Mouse (Mus musculus) neutrophil, adult 83 days (primary cell): ENCODE measurements around the gene Pbxip1. TPM values are rescaled to one million over a fixed set of nuclear protein-coding genes. Genes with fewer than 3 reads are reported as not detected.

ENCODE experiments used
- total RNA-seq, 2 experiments: library from RNA; stranded (reverse); gene quantifications; one replicate each; pipeline ENCODE4 v1.2.4; 2023

Gene Pbxip1
- 100 to 1,000 TPM; 136 to 147 TPM for total RNA-seq

DNA sequence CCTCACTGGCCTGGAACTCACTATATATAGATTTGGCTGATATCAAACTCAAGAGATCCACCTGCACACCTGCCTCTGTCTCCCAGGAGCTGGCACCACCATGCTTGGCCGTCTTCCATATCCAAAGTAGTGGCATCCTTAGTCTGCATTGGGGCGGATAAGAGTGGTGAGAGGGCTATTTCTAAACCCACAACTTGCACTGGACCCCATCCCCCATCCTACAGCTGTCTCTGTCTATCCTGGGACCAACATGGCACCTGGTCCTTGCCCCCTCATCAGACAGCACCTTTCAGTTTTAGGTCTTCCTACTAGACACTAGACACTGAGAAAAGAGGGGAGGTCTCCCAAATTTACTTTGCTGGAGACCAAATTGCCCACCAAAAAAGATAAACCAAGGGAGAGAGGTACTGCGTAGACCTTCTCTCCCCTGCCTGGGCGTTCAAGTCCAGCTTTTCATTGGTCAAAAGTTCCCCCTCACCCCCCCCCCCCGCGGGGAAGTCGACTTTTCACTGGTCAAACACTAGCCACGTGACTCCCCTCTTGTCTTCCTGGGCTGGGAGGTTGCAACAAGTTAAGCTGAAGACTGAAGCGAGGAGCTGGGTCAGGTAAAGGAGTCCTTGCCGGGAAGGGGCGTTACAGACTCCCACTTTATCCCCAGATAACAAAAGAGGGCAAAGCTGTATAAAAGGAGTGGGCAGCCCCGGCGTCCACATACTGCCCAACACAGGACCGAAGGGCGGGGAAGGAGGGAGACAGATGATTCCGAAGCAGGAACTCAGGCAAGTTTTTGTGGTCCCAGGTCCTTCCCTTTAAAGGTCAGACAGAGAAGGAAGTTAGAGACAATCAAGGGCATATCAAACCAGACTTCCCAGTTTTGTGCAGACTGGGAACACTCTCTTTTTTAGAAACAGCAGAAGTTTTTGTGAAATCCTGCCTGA lies at the start of gene Pbxip1:
Pbxip1 (plus strand) TSS at position 531 of the 938 bp plus-strand sequence.

DNA sequence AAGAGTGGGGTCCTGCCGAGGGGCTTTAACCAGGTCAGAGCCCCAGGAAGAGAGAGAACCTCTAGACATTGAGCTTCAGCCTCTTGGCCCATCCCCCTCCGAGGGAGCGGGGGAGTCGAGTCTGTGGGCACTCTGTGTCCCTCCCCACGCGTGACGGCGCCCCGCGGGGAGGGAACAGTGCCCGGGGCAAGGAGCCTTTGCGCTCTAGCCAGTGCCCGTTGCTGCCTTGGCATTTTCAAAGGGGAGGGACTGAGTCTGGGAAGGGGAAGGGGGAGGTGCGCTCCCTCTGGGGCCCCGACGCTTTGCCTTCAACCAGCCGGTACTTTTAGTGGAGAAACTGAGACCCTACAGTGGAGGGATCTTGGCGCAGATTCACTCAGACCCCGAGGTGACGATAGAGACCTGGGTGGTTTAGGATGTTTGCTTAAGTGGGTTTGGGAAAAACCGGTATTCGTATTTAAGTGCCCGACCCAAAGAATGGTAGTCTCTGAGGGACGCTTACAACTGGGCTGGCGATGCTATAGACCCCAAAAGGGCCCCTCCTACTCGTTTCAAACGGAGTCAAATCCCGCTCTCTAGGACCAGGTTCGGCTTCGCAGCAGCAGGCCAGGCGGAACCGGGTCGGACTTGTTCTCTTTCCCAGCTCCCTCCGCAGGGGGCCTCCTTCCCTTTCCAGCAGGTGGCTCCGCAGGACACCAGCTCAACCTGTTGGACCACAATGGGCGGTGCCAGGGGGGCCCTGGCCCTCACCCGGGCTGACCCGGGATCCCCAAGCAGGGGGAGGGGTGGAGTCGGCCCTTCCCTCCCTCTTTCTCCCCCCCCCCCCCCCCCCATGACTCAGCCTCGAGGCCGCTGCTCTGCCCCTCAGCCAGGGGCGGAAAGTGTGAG lies 42.3 kb upstream of the Pbxip1 start, which contains the start of gene Zbtb7b:
Zbtb7b (minus strand) TSS at position 771 of the 888 bp plus-strand sequence.

DNA sequence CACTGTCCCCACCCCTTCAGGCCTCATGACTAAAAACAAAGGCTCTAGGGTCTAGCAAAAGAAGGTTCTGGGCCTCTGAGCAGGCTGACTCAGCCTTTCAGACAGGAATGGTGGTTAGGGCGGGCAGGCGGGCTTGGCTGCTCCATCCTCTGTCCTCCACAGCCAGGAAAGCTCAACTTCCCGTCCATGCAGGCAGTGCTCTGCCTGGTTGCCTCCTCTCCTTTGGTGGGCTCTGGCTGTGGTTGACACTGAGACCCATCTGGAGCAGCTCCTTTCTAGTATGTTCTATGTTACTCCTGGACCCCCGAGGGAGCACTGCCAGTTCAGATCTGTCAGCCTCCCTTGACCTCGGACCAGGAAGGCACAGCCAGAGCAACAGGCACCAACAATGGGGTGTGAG lies 33.8 kb upstream of the Pbxip1 start, which contains the start of gene Lenep:
Lenep (minus strand) TSS at position 101 of the 400 bp plus-strand sequence.

DNA sequence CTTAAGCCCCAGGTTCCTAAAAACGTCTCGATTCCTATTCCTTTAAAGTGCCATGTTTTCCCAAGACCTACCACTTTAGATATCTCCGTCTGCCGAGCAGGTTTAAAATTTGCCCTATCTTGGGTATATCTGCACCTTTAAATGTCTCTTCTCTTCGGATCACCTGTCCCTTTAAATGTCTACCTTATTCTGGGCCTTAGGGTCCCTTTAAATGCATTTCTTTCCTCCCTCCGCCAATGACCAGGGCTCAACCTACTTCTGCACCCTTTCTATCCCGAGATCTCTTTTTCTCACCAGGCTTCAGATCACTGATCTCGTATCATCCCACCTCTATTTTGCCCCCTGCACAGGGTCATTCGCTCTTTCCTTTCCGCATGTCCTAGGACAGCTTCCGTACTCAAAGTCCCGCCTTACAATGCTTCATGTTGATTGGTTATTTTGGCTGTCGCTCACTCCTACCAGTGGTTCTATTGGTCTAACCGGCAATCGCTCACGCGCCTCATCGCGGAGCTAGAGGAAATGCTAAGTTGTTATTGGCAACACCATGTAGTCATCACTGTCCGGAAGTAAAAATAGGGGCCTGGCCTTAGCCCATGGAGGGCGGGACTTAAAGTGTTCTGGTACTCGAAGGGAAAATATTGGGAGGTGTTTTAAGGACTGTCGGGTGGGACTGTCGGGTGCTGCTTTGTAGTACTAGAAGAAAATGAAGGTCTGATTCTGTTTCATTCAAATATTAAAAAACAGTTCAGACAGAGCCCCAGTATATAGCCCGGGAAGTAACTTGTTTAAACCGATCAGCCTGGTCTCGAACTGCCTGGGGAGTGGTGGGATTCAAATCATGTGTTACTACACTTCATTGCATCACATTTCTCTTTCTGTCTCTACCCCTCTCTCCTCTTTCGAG lies 24.8 kb upstream of the Pbxip1 start, which contains the start of gene Flad1:
Flad1 (minus strand) TSS at position 381 of the 904 bp plus-strand sequence.

DNA sequence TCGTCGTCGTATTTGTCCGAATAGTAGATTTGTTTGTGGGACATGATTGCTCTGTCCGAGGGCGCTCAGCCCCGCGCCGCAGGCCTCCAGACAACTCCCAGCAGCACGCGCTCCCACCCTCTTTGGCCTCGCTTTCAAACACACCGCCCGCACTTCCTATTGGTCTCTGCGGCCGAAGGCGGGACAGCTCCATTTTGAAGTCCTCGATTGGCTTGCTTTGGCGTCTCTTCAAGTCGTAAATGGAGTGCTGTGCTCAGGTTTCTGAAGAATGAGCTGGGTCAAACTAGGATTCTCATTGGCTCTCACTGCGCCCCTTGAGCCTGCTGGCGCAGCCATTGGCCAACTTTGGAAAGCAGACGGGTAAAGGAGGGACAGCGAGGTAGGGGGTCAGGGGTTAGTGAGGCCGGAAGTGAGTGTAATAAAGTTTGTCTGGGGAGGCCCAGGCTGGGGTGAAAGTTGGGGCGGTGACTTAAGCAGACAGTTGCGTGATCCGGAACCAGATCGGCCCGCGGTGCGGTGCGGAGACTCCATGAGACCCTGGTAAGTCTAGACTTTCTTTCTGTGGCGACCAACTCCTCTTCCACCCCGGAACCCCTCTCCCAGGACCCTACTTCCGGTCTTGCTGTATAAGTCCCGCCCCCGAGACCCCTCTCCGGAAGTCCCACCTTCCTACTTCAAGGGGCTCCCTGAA lies 18.2 kb upstream of the Pbxip1 start, which contains the start of the genes Cks1b and Shc1:
Cks1b (minus strand) TSS at position 214 of the 691 bp plus-strand sequence.
Shc1 (plus strand) TSS at position 274 of the 691 bp plus-strand sequence.

DNA sequence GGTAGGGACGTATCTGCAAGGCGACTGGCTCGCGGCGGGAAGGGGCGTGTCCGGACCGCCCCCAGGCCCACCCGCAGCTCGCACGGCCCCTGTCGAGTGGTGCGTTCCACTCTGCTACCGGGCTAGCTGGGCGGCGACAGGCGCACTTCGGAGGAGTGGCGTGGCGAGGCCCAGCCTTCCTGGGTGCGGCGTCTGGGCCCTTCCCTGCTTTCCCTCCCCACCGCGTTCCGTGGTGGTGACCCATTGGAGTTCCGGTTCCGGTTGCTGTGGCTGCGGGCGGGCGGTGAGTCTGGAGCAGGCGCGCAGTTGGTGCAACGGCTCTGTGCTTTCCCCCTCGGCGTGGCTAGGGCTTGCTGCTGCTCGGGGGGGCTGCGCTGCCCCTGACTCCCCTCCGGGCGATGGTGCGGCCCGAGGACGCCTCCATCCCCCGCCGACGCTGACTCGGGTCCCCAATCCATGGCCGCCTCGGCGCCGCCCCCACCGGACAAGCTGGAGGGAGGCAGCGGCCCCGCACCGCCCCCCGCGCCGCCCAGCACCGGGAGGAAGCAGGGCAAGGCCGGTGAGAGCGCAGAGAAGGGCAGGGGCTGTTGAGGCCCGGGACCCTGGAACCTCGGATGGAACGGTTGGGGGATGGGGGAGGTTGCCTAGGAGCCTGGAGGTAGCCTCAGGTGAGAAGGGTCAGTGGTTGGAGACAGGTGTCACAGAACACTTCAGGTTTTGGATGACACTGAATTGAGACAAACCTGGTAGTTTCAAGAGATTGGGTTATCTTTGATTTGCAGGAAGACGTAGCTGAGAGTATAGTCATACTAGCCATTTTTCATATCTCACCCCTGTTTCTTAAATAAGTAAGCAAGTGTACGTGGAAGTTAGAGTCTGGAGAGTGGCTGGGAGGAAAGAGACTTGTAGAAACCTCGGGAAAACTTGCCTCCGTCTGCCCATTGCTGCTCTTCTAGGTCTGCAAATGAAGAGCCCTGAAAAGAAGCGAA lies 6.0 kb upstream of the Pbxip1 start, which contains the start of gene Pygo2:
Pygo2 (plus strand) TSS at position 44 of the 989 bp plus-strand sequence.

DNA sequence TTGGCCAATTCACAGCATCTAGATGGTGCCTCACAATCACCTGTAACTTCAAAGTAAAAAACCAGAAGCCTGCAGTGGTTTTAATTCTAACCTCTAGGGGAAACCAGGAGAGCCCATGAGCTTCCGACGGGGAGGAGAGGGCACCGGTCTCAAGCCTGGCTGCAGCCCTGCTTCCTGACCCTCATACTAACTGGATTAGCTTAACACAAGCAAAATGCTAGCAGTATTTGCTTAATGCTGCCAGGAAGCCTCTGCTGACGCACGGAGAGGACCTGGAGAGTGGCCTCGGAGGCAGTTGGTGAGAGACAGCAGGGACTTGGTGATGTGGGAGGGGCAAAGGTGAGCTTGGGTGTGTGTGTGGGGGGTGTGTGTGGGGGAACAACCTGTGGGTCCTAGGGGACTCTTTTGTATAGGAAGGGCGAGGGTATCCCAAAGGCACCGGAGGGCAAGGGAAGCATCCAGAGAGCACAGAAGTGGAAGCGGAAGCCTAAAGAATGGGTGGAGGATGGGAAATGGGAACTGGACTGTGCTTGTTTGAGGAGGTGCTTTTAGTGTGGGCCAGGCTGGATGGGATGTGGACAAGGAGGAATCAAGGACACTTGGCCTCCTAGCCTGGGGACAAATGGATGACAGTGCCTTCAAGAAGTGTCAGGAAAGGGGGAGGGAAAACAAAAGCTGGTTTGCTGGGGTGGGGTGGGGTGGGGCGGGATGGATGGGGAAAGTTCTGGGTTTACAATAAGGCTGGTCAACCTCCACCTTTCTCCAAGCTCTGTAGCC lies 18.1 kb downstream of the Pbxip1 start, which contains the start of gene Pmvk:
Pmvk (plus strand) TSS at position 141 of the 777 bp plus-strand sequence.

Other genes starting within 250 kb of the Pbxip1 start
- 10 to 100 TPM; 59.9 to 64.3 TPM for gene Gba, start 233.8 kb upstream of the Pbxip1 start, total RNA-seq
- 1 to 10 TPM in 1 of 2 experiments, under 1 TPM in 1; 0.68 to 1.4 TPM for gene Thbs3, start 221.5 kb upstream of the Pbxip1 start, total RNA-seq
- 10 to 100 TPM; 44.5 to 57.2 TPM for gene Mtx1, start 209.6 kb upstream of the Pbxip1 start, total RNA-seq
- gene Muc1, start 207.6 kb upstream of the Pbxip1 start, total RNA-seq = not detected
- gene Krtcap2, start 190.7 kb upstream of the Pbxip1 start, total RNA-seq = 10 to 100 TPM; 68.3 to 70.2 TPM
- gene Trim46, start 190.4 kb upstream of the Pbxip1 start, total RNA-seq = under 1 TPM; 0.44 to 0.61 TPM
- 10 to 100 TPM; 42.5 to 56.9 TPM for gene Dpm3, start 177.3 kb upstream of the Pbxip1 start, total RNA-seq
- gene Slc50a1, start 166.1 kb upstream of the Pbxip1 start, total RNA-seq = 10 to 100 TPM; 24.1 to 29.6 TPM
- gene Efna1, start 155.6 kb upstream of the Pbxip1 start, total RNA-seq = not detected
- not detected for gene Efna3, start 113.7 kb upstream of the Pbxip1 start, total RNA-seq
- gene Efna4, start 98.7 kb upstream of the Pbxip1 start, total RNA-seq = not detected
- gene Adam15, start 86.7 kb upstream of the Pbxip1 start, total RNA-seq = 100 to 1,000 TPM; 119 to 125 TPM
- gene Dcst2, start 74.7 kb upstream of the Pbxip1 start, total RNA-seq = under 1 TPM in 1 of 2 experiments, not detected in 1; 0.15 TPM
- gene Dcst1, start 71.5 kb upstream of the Pbxip1 start, total RNA-seq = not detected
- gene Zbtb7b, start 41.9 kb upstream of the Pbxip1 start, total RNA-seq = 100 to 1,000 TPM; 136 to 149 TPM
- gene Lenep, start 33.9 kb upstream of the Pbxip1 start, total RNA-seq = not detected
- 10 to 100 TPM; 13.8 to 17.9 TPM for gene Flad1, start 24.8 kb upstream of the Pbxip1 start, total RNA-seq
- 10 to 100 TPM; 45.4 to 57.0 TPM for gene Cks1b, start 18.3 kb upstream of the Pbxip1 start, total RNA-seq
- gene Shc1, start 18.3 kb upstream of the Pbxip1 start, total RNA-seq = 100 to 1,000 TPM; 114 to 119 TPM
- gene Pygo2, start 6.5 kb upstream of the Pbxip1 start, total RNA-seq = 10 to 100 TPM; 36.1 to 46.3 TPM
- 1 to 10 TPM; 9.1 to 9.9 TPM for gene Pmvk, start 17.8 kb downstream of the Pbxip1 start, total RNA-seq
- gene Kcnn3, start 83.5 kb downstream of the Pbxip1 start, total RNA-seq = under 1 TPM; 0.13 to 0.26 TPM